Comparison of ENCODE assay signal across 27 mouse cellular contexts in the genomic region with DNA sequence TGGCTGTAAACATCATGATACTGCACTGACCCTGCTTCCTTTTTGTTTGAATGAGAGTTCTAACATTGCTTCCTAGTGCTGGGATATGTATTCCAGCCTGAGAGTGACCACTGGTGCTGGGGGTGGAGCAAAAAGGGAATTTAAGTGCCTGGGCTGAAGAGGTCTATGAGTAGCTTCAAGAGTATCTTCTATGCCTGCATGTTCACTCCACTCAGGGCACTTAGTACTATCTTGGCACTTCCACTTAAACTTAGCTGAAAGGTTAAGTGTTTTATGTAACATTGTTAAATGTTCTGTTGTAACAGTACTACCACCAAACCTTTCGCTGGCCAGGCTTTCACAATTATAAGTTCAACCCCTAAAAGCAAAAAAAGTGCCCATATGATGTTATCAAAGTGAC.
DNase-seq lines count a peak whose midpoint lies in the region; ATAC-seq and TF ChIP-seq lines count a peak whose summit lies in the region.
"Had no signal": no experiment of that assay in that cellular context is flagged by ENCODE, and none has a peak within 500 bp of the region (broad histone marks: within the 10 kb centered on the region; RNA-seq: fewer than 3 reads in every experiment).

No protein-coding gene starts in this region.

- no peak for TF ChIP-seq CTCF in lung, postnatal 0 days (IDR thresholded peaks at IDR 0.05)

- H3K36me3 ChIP-seq in lung, postnatal 0 days (ENCODE audit: insufficient read depth, low read length): no peaks in the 10 kb centered on the region
- H3K36me3 ChIP-seq: embryonic facial prominence, embryonic 12.5 days; embryonic facial prominence, embryonic 15.5 days; forebrain, embryonic 12.5 days; forebrain, embryonic 15.5 days; G1E; heart, embryonic 10.5 days; heart, embryonic 13.5 days had no signal

- H3K4me3 ChIP-seq in lung, postnatal 0 days (ENCODE audit: low read depth, low read length): no peak overlapping the region
- H3K4me3 ChIP-seq: embryonic facial prominence, embryonic 12.5 days; embryonic facial prominence, embryonic 15.5 days; forebrain, embryonic 12.5 days; forebrain, embryonic 15.5 days; heart, adult 2 months; heart, embryonic 10.5 days; heart, embryonic 13.5 days had no signal

- no peaks in the 10 kb centered on the region for H3K9me3 ChIP-seq in lung, postnatal 0 days (ENCODE audit: low read length)
- H3K9me3 ChIP-seq: embryonic facial prominence, embryonic 12.5 days; embryonic facial prominence, embryonic 15.5 days; forebrain, embryonic 12.5 days; forebrain, embryonic 15.5 days; G1E; heart, embryonic 10.5 days; heart, embryonic 13.5 days had no signal

- WGBS in lung, postnatal 0 days: 47% methylated on average over 1 of the region's 1 CpGs

- no peak overlapping the region for H3K4me2 ChIP-seq in lung, postnatal 0 days (replicated peaks; ENCODE audit: low read depth, low read length)
- H3K4me2 ChIP-seq: embryonic facial prominence, embryonic 12.5 days; embryonic facial prominence, embryonic 15.5 days; forebrain, embryonic 12.5 days; forebrain, embryonic 15.5 days; heart, embryonic 13.5 days; hindbrain, embryonic 14.5 days had no signal

- peak; percentile 98 for ATAC-seq in lung, postnatal 0 days
- ATAC-seq in frontal cortex, adult (ENCODE audit: low TSS enrichment): no peak
- ATAC-seq: forebrain, embryonic 15.5 days; hindbrain, postnatal 0 days; Patski had no signal

- peak; percentile 81 for TF ChIP-seq EP300 in lung, postnatal 0 days (IDR thresholded peaks at IDR 0.05)

- H3K4me1 ChIP-seq in lung, postnatal 0 days (ENCODE audit: insufficient read depth, low read depth, low read length): no peaks in the 10 kb centered on the region
- H3K4me1 ChIP-seq: embryonic facial prominence, embryonic 12.5 days; embryonic facial prominence, embryonic 15.5 days; forebrain, embryonic 12.5 days; forebrain, embryonic 15.5 days; heart, embryonic 10.5 days; heart, embryonic 13.5 days had no signal

- no peaks in the 10 kb centered on the region for H3K27me3 ChIP-seq in lung, postnatal 0 days (replicated peaks; ENCODE audit: insufficient read depth, low read length)
- H3K27me3 ChIP-seq: CH12.LX; embryonic facial prominence, embryonic 12.5 days; embryonic facial prominence, embryonic 15.5 days; forebrain, embryonic 12.5 days; forebrain, embryonic 15.5 days had no signal

- intact Hi-C loops in left cerebral cortex, postnatal 10 days (cut with DNase I): no loop called here

- H3K27ac ChIP-seq in lung, postnatal 0 days (ENCODE audit: low read length): no peak overlapping the region
- H3K27ac ChIP-seq: embryonic facial prominence, embryonic 12.5 days; embryonic facial prominence, embryonic 15.5 days; forebrain, embryonic 12.5 days; forebrain, embryonic 15.5 days; heart, adult 2 months; heart, embryonic 10.5 days; heart, embryonic 13.5 days; hindbrain, embryonic 14.5 days; hindbrain, postnatal 0 days had no signal

- DNase-seq in lung, adult 18-20 months: peak; percentile 44 to 68
- DNase-seq in lung, postnatal 0 days (ENCODE audit: low spot score): peak; percentile 62
- DNase-seq in lung, postnatal 25 days (ENCODE audit: low spot score): peak; percentile 73
- no peak for DNase-seq in left cerebral cortex, postnatal 10 days (ENCODE audit: extremely low spot score in 1 of 2, low spot score in 2 of 2)
- no peak for DNase-seq in thymus, postnatal 4 days
- DNase-seq: adrenal gland, postnatal 10 days; adrenal gland, postnatal 36 days; cerebellum, adult 18-20 months; cerebellum, adult 9-10 months; cerebellum, postnatal 14 days; gastrocnemius, postnatal 10 days; gastrocnemius, postnatal 36 days; heart, adult 2 months; heart, postnatal 14 days; heart, postnatal 4 days had no signal

- H3K9ac ChIP-seq in lung, postnatal 0 days (replicated peaks; ENCODE audit: low read depth): no peak overlapping the region
- H3K9ac ChIP-seq: embryonic facial prominence, embryonic 12.5 days; embryonic facial prominence, embryonic 15.5 days; forebrain, embryonic 12.5 days; forebrain, embryonic 15.5 days; heart, embryonic 13.5 days; hindbrain, embryonic 14.5 days had no signal

Comparison
In these comparisons a context has a peak if more than half of its experiments do, and no peak if none do; other contexts are left out.
1. DNase-seq: peak in lung, adult 18-20 months (2 of 2), lung, postnatal 0 days (single experiment) and lung, postnatal 25 days (single experiment); none in left cerebral cortex, postnatal 10 days (0 of 2) and thymus, postnatal 4 days (single experiment).